Mouse (Mus musculus): ENCODE results near the gene Irgq. TPM values are rescaled to one million over a fixed set of nuclear protein-coding genes. Genes with fewer than 3 reads are reported as not detected.
A peak's percentile ranks its signal among the peaks of the same experiment; 100 is the strongest.

Irgq gene
- polyA plus RNA-seq, 1 experiment from 2014 or later = 1.3 TPM

DNA sequence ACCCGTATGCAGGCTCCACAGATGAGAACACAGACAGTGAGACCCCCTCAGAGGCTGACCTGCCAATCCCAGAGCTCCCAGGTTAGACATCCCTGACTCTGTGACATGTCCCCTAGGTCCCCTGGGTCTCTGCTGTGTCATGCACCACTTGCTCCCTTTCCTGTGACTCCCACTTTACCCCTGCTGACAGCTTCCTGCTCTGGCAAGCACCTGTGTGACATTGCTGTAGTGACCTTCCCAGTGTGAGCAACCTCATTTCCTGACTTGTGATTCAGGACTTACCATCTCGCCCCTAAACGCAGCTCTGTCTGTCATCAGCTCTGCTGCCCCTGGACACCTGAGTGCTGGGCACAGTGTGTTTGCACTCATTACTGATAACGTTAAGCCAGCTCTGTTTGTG is 40.6 kb downstream of the Irgq start:
- H3K9ac ChIP-seq (ENCODE audit: low read depth, low read length) = no peak overlapping the region
- H3K36me3 ChIP-seq (ENCODE audit: control insufficient read depth, insufficient read depth) = peaks cover 19% of the 10 kb centered on the region
- no peaks in the 10 kb centered on the region for H3K9me3 ChIP-seq (replicated peaks; ENCODE audit: control insufficient read depth, low read length)
- H3K27me3 ChIP-seq (ENCODE audit: control insufficient read depth, insufficient read depth, low read depth, low read length) = no peaks in the 10 kb centered on the region
- no peak for ATAC-seq (ENCODE audit: low read depth)
- 61% methylated on average over 4 of the region's 4 CpGs for WGBS (ENCODE audit: insufficient replicate concordance)
- H3K4me3 ChIP-seq (ENCODE audit: low read depth, low read length) = no peak overlapping the region
- H3K4me2 ChIP-seq (ENCODE audit: low read depth, low read length) = no peak overlapping the region
- H3K27ac ChIP-seq (ENCODE audit: low read length) = no peak overlapping the region
- H3K4me1 ChIP-seq (ENCODE audit: control insufficient read depth, low read depth, low read length) = peaks cover 3% of the 10 kb centered on the region; the same call in 1 of the 2 replicates

DNA sequence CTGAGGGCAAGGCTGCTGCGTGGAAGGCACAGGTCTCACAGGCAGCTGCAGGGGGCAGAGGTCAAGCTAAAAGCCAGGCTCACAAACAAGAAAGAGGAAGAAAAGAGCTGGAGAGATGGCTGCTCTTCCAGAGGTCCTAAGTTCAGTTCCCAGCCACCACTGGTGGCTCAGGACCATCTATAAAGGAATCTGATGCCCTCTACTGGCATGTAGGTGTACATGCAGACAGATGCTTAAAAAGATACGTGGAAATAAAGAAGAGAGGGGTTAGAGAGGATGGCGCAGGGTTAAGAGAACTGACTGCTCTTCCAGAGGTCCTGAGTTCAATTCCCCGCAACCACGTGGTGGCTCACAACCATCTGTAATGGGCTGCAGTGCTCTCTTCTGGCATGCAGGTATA is 42.0 kb downstream of the Irgq start:
- no peaks in the 10 kb centered on the region for H3K9me3 ChIP-seq (replicated peaks; ENCODE audit: control insufficient read depth, low read length)
- no peak overlapping the region for H3K4me2 ChIP-seq (ENCODE audit: low read depth, low read length)
- peaks cover 6% of the 10 kb centered on the region for H3K36me3 ChIP-seq (ENCODE audit: control insufficient read depth, insufficient read depth)
- H3K9ac ChIP-seq (ENCODE audit: low read depth, low read length) = no peak overlapping the region
- WGBS (ENCODE audit: insufficient replicate concordance) = 54% methylated on average over 5 of the region's 5 CpGs
- peaks cover 3% of the 10 kb centered on the region; the same call in 1 of the 2 replicates for H3K4me1 ChIP-seq (ENCODE audit: control insufficient read depth, low read depth, low read length)
- H3K4me3 ChIP-seq (ENCODE audit: low read depth, low read length) = no peak overlapping the region
- no peak overlapping the region for H3K27ac ChIP-seq (ENCODE audit: low read length)
- H3K27me3 ChIP-seq (ENCODE audit: control insufficient read depth, insufficient read depth, low read depth, low read length) = no peaks in the 10 kb centered on the region
- ATAC-seq (ENCODE audit: low read depth) = no peak

DNA sequence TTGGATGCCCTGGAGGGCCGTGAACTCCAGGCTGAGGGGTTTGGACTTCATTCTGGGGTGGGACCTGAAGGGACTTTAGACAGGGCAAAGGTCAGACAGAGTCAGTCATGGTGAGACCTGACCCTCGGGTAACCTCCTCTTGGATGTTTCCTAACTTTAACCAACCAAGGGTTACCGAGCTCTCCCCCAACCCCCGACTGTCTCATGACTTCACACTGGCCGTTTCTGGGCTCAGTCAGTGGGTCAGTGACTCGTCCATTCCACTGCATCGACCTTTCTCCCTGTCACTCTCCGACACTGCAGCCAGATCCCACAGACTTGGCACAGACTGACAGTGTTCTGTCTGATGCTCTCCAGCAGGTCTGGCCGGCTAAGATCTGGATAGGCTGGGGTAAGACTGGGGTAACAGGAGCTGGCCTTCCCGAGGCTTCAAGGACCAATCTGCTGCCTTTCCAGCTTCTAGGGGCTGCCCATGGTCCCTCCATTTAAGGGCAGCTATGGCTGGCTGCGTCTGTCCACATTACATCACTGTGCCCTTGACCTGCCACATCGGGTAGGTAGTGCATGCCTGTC is 43.8 kb downstream of the Irgq start:
- Histone ChIP-seq H3K9me3 (replicated peaks; ENCODE audit: control insufficient read depth, low read length) (no peaks in the 10 kb centered on the region), H3K9ac (ENCODE audit: low read depth, low read length) (no peak overlapping the region), H3K4me3 (ENCODE audit: low read depth, low read length) (no peak overlapping the region), H3K4me1 (ENCODE audit: control insufficient read depth, low read depth, low read length) (peaks cover 3% of the 10 kb centered on the region; the same call in 1 of the 2 replicates), H3K27ac (ENCODE audit: low read length) (peak overlapping the region; percentile 7; the same call in 1 of the 2 replicates), H3K36me3 (ENCODE audit: control insufficient read depth, insufficient read depth) (no peaks in the 10 kb centered on the region), H3K4me2 (ENCODE audit: low read depth, low read length) (no peak overlapping the region), H3K27me3 (ENCODE audit: control insufficient read depth, insufficient read depth, low read depth, low read length) (no peaks in the 10 kb centered on the region)
- ATAC-seq (ENCODE audit: low read depth) = peak; percentile 83
- WGBS (ENCODE audit: insufficient replicate concordance) = 52% methylated on average over 12 of the region's 12 CpGs

DNA sequence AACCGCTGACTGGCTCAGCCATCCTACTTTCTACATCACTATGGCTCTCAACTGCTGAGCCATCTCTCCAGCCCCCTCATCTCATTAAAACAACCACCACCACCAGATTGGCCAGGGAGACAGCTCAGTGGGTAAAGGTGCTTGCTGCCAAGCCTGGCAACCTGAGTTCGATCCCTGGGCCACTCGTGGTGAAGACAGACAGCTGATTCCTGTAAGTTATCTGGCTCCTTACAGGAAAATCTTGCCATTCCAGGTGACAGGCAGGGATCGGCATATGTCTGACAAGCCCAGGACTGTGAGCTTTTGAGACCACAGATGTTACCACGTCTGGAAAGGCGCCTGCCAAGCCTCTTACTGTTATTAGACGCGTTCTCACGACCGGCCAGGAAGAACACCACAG is 47.3 kb downstream of the Irgq start:
- H3K4me2 ChIP-seq (ENCODE audit: low read depth, low read length) = no peak overlapping the region
- no peak for ATAC-seq (ENCODE audit: low read depth)
- no peak overlapping the region for H3K9ac ChIP-seq (ENCODE audit: low read depth, low read length)
- H3K9me3 ChIP-seq (replicated peaks; ENCODE audit: control insufficient read depth, low read length) = no peaks in the 10 kb centered on the region
- no peak overlapping the region for H3K27ac ChIP-seq (ENCODE audit: low read length)
- no peaks in the 10 kb centered on the region for H3K27me3 ChIP-seq (ENCODE audit: control insufficient read depth, insufficient read depth, low read depth, low read length)
- 81% methylated on average over 10 of the region's 10 CpGs for WGBS (ENCODE audit: insufficient replicate concordance)
- peaks cover 3% of the 10 kb centered on the region; the same call in 1 of the 2 replicates for H3K4me1 ChIP-seq (ENCODE audit: control insufficient read depth, low read depth, low read length)
- H3K36me3 ChIP-seq (ENCODE audit: control insufficient read depth, insufficient read depth) = no peaks in the 10 kb centered on the region
- no peak overlapping the region for H3K4me3 ChIP-seq (ENCODE audit: low read depth, low read length)

DNA sequence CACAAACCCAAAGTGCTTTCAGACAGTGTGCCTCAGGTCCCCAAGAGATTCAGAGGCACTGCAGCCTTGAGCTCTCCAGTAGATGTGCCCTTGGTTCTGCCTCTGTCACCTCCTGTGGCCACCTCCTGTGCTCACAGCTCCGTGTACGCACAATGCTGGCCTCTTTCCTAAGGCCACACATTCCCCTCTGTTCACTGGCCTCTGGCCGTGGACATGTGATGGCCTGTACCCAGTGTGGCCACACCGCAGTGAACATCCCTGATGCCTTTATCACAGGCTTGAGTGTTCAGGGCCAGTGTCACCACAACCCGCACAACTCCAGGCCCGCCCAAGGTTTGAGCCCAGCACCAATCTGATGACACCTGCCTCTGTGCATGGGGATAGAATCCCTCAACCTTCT is 54.4 kb downstream of the Irgq start:
- Histone ChIP-seq H3K9me3 (replicated peaks; ENCODE audit: control insufficient read depth, low read length) (no peaks in the 10 kb centered on the region; the same call in 1 of the 2 replicates), H3K27ac (ENCODE audit: low read length) (no peak overlapping the region), H3K4me1 (ENCODE audit: control insufficient read depth, low read depth, low read length) (peaks cover 7% of the 10 kb centered on the region), H3K9ac (ENCODE audit: low read depth, low read length) (no peak overlapping the region), H3K4me3 (ENCODE audit: low read depth, low read length) (no peak overlapping the region), H3K27me3 (ENCODE audit: control insufficient read depth, insufficient read depth, low read depth, low read length) (peaks cover 20% of the 10 kb centered on the region), H3K4me2 (ENCODE audit: low read depth, low read length) (no peak overlapping the region), H3K36me3 (ENCODE audit: control insufficient read depth, insufficient read depth) (no peaks in the 10 kb centered on the region)
- WGBS (ENCODE audit: insufficient replicate concordance) = 79% methylated on average over 6 of the region's 6 CpGs
- no peak for ATAC-seq (ENCODE audit: low read depth)

DNA sequence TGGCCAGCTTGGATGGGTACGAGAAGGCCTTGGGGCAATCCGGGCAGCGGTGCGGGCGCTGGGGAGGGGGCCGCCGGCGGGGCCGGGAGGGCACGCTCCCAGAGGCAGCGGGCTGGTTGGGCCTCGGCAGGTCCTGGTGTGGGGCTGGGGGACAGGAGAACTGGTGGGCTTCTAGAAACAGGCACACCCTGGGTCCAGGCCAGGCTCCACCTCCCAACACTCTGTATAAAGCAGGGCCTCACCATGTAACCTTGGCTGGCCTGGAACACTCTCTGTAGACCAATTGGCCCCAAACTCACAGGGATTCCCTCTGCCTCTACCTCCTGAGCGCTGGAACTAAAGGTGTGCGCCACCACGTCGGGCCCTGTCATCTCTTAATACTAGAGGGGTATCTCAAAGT is 55.5 kb downstream of the Irgq start:
- WGBS (ENCODE audit: insufficient replicate concordance) = 56% methylated on average over 11 of the region's 16 CpGs
- Histone ChIP-seq H3K36me3 (ENCODE audit: control insufficient read depth, insufficient read depth) (no peaks in the 10 kb centered on the region), H3K9ac (ENCODE audit: low read depth, low read length) (no peak overlapping the region), H3K4me3 (ENCODE audit: low read depth, low read length) (no peak overlapping the region), H3K27me3 (ENCODE audit: control insufficient read depth, insufficient read depth, low read depth, low read length) (peaks cover 20% of the 10 kb centered on the region), H3K27ac (ENCODE audit: low read length) (no peak overlapping the region), H3K4me2 (ENCODE audit: low read depth, low read length) (no peak overlapping the region), H3K4me1 (ENCODE audit: control insufficient read depth, low read depth, low read length) (peaks cover 7% of the 10 kb centered on the region), H3K9me3 (replicated peaks; ENCODE audit: control insufficient read depth, low read length) (no peaks in the 10 kb centered on the region; the same call in 1 of the 2 replicates)
- ATAC-seq (ENCODE audit: low read depth) = no peak

DNA sequence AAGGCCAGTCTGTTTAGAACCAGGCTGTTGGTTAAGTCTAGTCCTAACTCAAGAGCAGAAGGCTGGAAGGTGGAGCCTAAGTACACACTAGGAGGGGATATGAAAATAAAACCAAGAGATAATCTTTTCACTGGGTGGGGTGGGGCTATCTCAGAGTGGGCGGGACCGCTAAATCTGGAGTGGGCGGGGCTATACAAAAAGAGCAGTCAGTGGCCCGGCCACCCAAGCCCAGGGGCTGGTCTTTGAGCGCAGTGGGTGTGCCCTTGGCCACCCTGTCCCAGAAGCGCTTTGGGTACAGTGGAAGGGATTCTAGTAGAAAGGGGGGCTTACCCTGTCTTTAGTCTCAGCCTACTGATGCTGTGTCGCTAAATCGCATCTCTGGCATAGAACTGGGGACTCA is 56.3 kb downstream of the Irgq start:
- Histone ChIP-seq H3K4me1 (ENCODE audit: control insufficient read depth, low read depth, low read length) (peaks cover 13% of the 10 kb centered on the region), H3K4me2 (ENCODE audit: low read depth, low read length) (peak overlapping the region; percentile 60), H3K4me3 (ENCODE audit: low read depth, low read length) (peak overlapping the region; percentile 47; the same call in 1 of the 2 replicates), H3K9ac (ENCODE audit: low read depth, low read length) (no peak overlapping the region), H3K36me3 (ENCODE audit: control insufficient read depth, insufficient read depth) (no peaks in the 10 kb centered on the region), H3K9me3 (replicated peaks; ENCODE audit: control insufficient read depth, low read length) (no peaks in the 10 kb centered on the region; the same call in 1 of the 2 replicates), H3K27me3 (ENCODE audit: control insufficient read depth, insufficient read depth, low read depth, low read length) (peaks cover 20% of the 10 kb centered on the region), H3K27ac (ENCODE audit: low read length) (no peak overlapping the region)
- 11% methylated on average over 8 of the region's 8 CpGs for WGBS (ENCODE audit: insufficient replicate concordance)
- ATAC-seq (ENCODE audit: low read depth) = peak; percentile 60

DNA sequence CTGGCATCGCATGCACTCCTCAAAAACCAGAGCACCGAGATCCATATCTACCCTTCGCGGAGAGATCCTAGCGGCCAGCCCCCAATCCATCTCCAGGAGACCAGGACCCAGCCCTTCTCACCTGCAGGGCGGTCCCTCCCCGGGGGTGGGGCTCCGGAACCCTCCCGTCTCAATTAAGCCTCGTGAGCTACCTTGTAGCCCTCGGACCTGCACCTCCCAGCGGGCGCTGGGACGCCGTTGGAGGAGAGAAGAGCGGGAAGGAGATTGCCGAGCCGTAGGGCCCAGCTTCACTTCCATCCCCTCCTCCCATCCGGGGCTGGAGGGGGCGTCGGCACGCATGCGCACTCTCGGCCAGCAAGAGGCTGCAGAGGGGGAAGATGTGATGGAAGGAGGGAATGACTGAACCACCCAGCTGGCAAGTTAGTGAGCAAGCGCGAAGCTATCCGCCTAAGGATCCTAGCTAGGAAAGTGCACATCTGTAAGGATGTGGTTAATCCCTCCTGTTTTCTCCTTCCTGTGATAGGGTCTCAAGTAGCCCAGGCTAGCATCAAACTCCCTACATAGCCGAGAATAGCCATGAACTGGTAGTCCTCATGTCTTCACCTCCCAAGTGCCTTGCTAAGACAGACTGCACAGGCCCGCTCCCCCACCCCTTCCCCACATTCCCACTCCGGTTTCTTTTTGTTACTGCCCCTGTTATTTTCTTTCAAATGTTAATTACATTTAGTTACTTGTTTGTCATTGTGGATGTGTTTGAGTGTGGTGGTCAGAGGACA is 57.0 kb downstream of the Irgq start, which contains the start of the genes Ethe1 and Zfp575:
TSS of gene Ethe1 (plus strand) at position 214 of the 776 bp plus-strand sequence.
TSS of gene Zfp575 (minus strand) at position 312 of the 776 bp plus-strand sequence.
- no peak for ATAC-seq (ENCODE audit: low read depth)
- H3K27ac ChIP-seq (ENCODE audit: low read length) = no peak within 1 kb of the TSS
- no peaks in the 10 kb centered on the region for H3K36me3 ChIP-seq (ENCODE audit: control insufficient read depth, insufficient read depth)
- H3K4me3 ChIP-seq (ENCODE audit: low read depth, low read length) = peak within 1 kb of the TSS; percentile 47
- peaks cover 19% of the 10 kb centered on the region for H3K4me1 ChIP-seq (ENCODE audit: control insufficient read depth, low read depth, low read length)
- H3K27me3 ChIP-seq (ENCODE audit: control insufficient read depth, insufficient read depth, low read depth, low read length) = peaks cover 20% of the 10 kb centered on the region
- no peaks in the 10 kb centered on the region; the same call in 1 of the 2 replicates for H3K9me3 ChIP-seq (replicated peaks; ENCODE audit: control insufficient read depth, low read length)
- 11% methylated on average over 30 of the region's 30 CpGs for WGBS (ENCODE audit: insufficient replicate concordance)
- H3K9ac ChIP-seq (ENCODE audit: low read depth, low read length) = peak within 1 kb of the TSS; percentile 32
- peak within 1 kb of the TSS; percentile 60 for H3K4me2 ChIP-seq (ENCODE audit: low read depth, low read length)

All from liver, embryonic 16.5 days (tissue).